Comparison of ENCODE assay signal across 9 mouse cellular contexts in the genomic region with DNA sequence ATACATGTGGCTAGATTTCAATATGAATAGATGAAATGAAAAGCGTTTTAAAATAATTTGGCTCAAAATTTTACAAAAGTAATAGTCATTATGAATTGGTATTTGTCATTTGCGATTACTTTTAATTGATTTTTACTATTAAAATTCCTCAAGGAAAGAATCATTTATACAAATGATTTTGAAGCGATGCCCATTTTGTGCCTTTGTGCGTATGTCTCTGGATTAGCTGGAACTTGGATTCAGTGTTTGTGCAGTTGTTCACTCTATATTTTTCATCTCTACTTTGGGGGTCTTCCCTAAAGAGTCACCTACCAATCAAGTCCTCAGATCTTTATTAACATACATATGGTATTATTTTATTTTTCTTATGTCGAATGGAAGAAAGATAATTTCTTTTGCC.
DNase-seq lines count a peak whose midpoint lies in the region; ATAC-seq and TF ChIP-seq lines count a peak whose summit lies in the region.
"Had no signal": no experiment of that assay in that cellular context is flagged by ENCODE, and none has a peak within 500 bp of the region (broad histone marks: within the 10 kb centered on the region; RNA-seq: fewer than 3 reads in every experiment).

No protein-coding gene starts in this region.

- peaks cover 14% of the 10 kb centered on the region for H3K4me1 ChIP-seq in kidney, embryonic 16.5 days (ENCODE audit: insufficient read depth, low read length)
- peaks cover 3% of the 10 kb centered on the region; the same call in 1 of the 2 replicates for H3K4me1 ChIP-seq in embryonic fibroblast, embryonic 13.5 days (ENCODE audit: control insufficient read depth, insufficient read depth, low read length)
- peaks cover 4% of the 10 kb centered on the region; the same call in 1 of the 2 replicates for H3K4me1 ChIP-seq in intestine, embryonic 15.5 days (replicated peaks)
- H3K4me1 ChIP-seq in midbrain, postnatal 0 days (ENCODE audit: insufficient read depth, low read length): 0 out of 2 replicates have a peak, but pooled peaks cover 3% of the 10 kb centered on the region

- WGBS in kidney, embryonic 16.5 days: 57% methylated on average over 5 of the region's 5 CpGs
- 60% methylated on average over 5 of the region's 5 CpGs for WGBS in intestine, embryonic 15.5 days
- 16% methylated on average over 5 of the region's 5 CpGs for WGBS in midbrain, postnatal 0 days

- no peaks in the 10 kb centered on the region for H3K36me3 ChIP-seq in kidney, embryonic 16.5 days (ENCODE audit: insufficient read depth, low read length)
- H3K36me3 ChIP-seq in intestine, embryonic 15.5 days: no peaks in the 10 kb centered on the region
- H3K36me3 ChIP-seq in midbrain, postnatal 0 days (ENCODE audit: insufficient read depth, low read length): no peaks in the 10 kb centered on the region
- H3K36me3 ChIP-seq: G1E had no signal

- H3K4me2 ChIP-seq in kidney, embryonic 16.5 days (replicated peaks; ENCODE audit: low read depth, low read length): peak overlapping the region; percentile 67
- H3K4me2 ChIP-seq in intestine, embryonic 15.5 days (replicated peaks): peak overlapping the region; percentile 70
- H3K4me2 ChIP-seq in midbrain, postnatal 0 days (ENCODE audit: low read depth, low read length, poor library complexity, severe bottlenecking): peak overlapping the region; percentile 59

- H3K27me3 ChIP-seq in kidney, embryonic 16.5 days (ENCODE audit: insufficient read depth, low read length): no peaks in the 10 kb centered on the region
- no peaks in the 10 kb centered on the region for H3K27me3 ChIP-seq in intestine, embryonic 15.5 days (replicated peaks)
- no peaks in the 10 kb centered on the region for H3K27me3 ChIP-seq in midbrain, postnatal 0 days (ENCODE audit: insufficient read depth, low read length)

- H3K4me3 ChIP-seq in kidney, embryonic 16.5 days (ENCODE audit: low read length): peak overlapping the region; percentile 68
- H3K4me3 ChIP-seq in embryonic fibroblast, embryonic 13.5 days (ENCODE audit: insufficient read depth, low read length): peak overlapping the region; percentile 74; the same call in 1 of the 2 replicates
- peak overlapping the region; percentile 56 for H3K4me3 ChIP-seq in intestine, embryonic 15.5 days (replicated peaks)
- H3K4me3 ChIP-seq in midbrain, postnatal 0 days (ENCODE audit: low read depth, low read length): peak overlapping the region; percentile 70

- peak overlapping the region; percentile 77 for H3K9ac ChIP-seq in kidney, embryonic 16.5 days (replicated peaks; ENCODE audit: low read length)
- H3K9ac ChIP-seq in intestine, embryonic 15.5 days: no peak overlapping the region
- H3K9ac ChIP-seq in midbrain, postnatal 0 days (replicated peaks; ENCODE audit: low read length, poor library complexity, severe bottlenecking): peak overlapping the region; percentile 83

- no peak for TF ChIP-seq POLR2A in embryonic fibroblast, embryonic 13.5 days (IDR thresholded peaks at IDR 0.05; ENCODE audit: low read depth, low read length)

- H3K27ac ChIP-seq in kidney, embryonic 16.5 days (ENCODE audit: low read length): no peak overlapping the region
- no peak overlapping the region for H3K27ac ChIP-seq in embryonic fibroblast, embryonic 13.5 days (ENCODE audit: insufficient read depth, low read length)
- no peak overlapping the region for H3K27ac ChIP-seq in intestine, embryonic 15.5 days
- H3K27ac ChIP-seq in midbrain, postnatal 0 days (ENCODE audit: low read depth, low read length): peak overlapping the region; percentile 95

- DNase-seq in kidney, adult 8-10 months: no peak
- no peak for DNase-seq in midbrain, postnatal 0 days (ENCODE audit: low spot score)
- DNase-seq in yolk sac, embryonic 10.5 days (ENCODE audit: low spot score): no peak
- no peak for DNase-seq in adipocyte (ENCODE audit: low spot score)
- DNase-seq in adrenal gland, adult (ENCODE audit: inconsistent age in 2 of 2, low spot score in 1 of 2): no peak

- no peaks in the 10 kb centered on the region for H3K9me3 ChIP-seq in kidney, embryonic 16.5 days (ENCODE audit: low read length)
- H3K9me3 ChIP-seq in intestine, embryonic 15.5 days: no peaks in the 10 kb centered on the region
- H3K9me3 ChIP-seq in midbrain, postnatal 0 days (ENCODE audit: low read length): no peaks in the 10 kb centered on the region

- ATAC-seq in kidney, embryonic 16.5 days (ENCODE audit: low FRiP score, low TSS enrichment): no peak
- ATAC-seq in intestine, embryonic 15.5 days: no peak
- ATAC-seq in midbrain, postnatal 0 days (ENCODE audit: low FRiP score): no peak

- no peak for TF ChIP-seq CTCF in embryonic fibroblast, embryonic 13.5 days (IDR thresholded peaks at IDR 0.05; ENCODE audit: borderline replicate concordance, insufficient read depth, low read length)
- TF ChIP-seq CTCF in midbrain, postnatal 0 days (IDR thresholded peaks at IDR 0.05): no peak
